Mouse (Mus musculus) lung, postnatal 0 days (tissue): ENCODE results near the gene Arel1. TPM values are rescaled to one million over a fixed set of nuclear protein-coding genes. Genes with fewer than 3 reads are reported as not detected.

ENCODE experiments used
- ATAC-seq: fragments of 200-750 bp; cut with Nextera tagmentation; 2 replicates; pipeline ENCODE4 v1.8.0; 2017; ENCODE audit warnings: moderate library complexity
- DNase-seq: peaks from one replicate; pipeline ENCODE4 v3.0.0-alpha.2; 2016; ENCODE audit warnings: low spot score
- H3K27ac ChIP-seq: fragments of 300-500 bp; sonication (generic); 2 replicates; pipeline ENCODE4 v1.5.1; 2014; ENCODE audit warnings: antibody characterized with exemption, mild to moderate bottlenecking, low read length, mixed read lengths
- H3K27me3 ChIP-seq: fragments of 300-500 bp; sonication (generic); replicated peaks from 2 replicates; pipeline ENCODE4 v1.6.1; 2014; ENCODE audit warnings: low read length, mixed read lengths; ENCODE audit not compliant: insufficient read depth
- H3K36me3 ChIP-seq: fragments of 300-500 bp; sonication (generic); 2 replicates; pipeline ENCODE4 v1.6.1; 2014; ENCODE audit warnings: low read length, mixed read lengths; ENCODE audit not compliant: insufficient read depth
- H3K4me1 ChIP-seq: fragments of 300-500 bp; sonication (generic); 2 replicates; pipeline ENCODE4 v1.6.1; 2014; ENCODE audit warnings: antibody characterized with exemption, low read depth, low read length, mixed read lengths; ENCODE audit not compliant: insufficient read depth
- H3K4me2 ChIP-seq: fragments of 300-500 bp; sonication (generic); replicated peaks from 2 replicates; pipeline ENCODE4 v1.6.1; 2014; ENCODE audit warnings: low read depth, mild to moderate bottlenecking, low read length, moderate library complexity, mixed read lengths
- H3K4me3 ChIP-seq: fragments of 300-500 bp; sonication (generic); 2 replicates; pipeline ENCODE4 v1.5.1; 2014; ENCODE audit warnings: low read depth, low read length
- H3K9ac ChIP-seq: fragments of 300-500 bp; sonication (generic); replicated peaks from 2 replicates; pipeline ENCODE4 v1.6.1; 2014; ENCODE audit warnings: low read depth, mild to moderate bottlenecking
- H3K9me3 ChIP-seq: fragments of 300-500 bp; sonication (generic); 2 replicates; pipeline ENCODE4 v1.6.1; 2016; ENCODE audit warnings: low read length, mixed read lengths
- CTCF ChIP-seq: IDR thresholded peaks from 2 replicates; pipeline ENCODE4 v1.5.1; 2016; ENCODE audit warnings: antibody characterized with exemption, mild to moderate bottlenecking
- EP300 ChIP-seq: IDR thresholded peaks from 2 replicates; pipeline ENCODE4 v1.6.1; 2016; ENCODE audit warnings: antibody characterized with exemption, mild to moderate bottlenecking, control low read depth
- WGBS: fragments of 180-500 bp; shearing (Covaris S2); extraction: QIAGEN DNeasy Blood & Tissue Kit; methylation state at CpG from one replicate; pipeline ENCODE4 v1.1.7; 2014; 5-methylcytosine and 5-hydroxymethylcytosine counted together
- polyA plus RNA-seq: library from polyadenylated mRNA; unstranded; fragments of >200 nt; fragmentation: Nextera tagmentation; extraction: Ambion mirVana; gene quantifications from 2 replicates; pipeline ENCODE4 v1.2.1, GENCODE M21; 2015

Arel1 gene
- polyA plus RNA-seq, 1 experiment from 2014 or later: 7.3 TPM

DNA sequence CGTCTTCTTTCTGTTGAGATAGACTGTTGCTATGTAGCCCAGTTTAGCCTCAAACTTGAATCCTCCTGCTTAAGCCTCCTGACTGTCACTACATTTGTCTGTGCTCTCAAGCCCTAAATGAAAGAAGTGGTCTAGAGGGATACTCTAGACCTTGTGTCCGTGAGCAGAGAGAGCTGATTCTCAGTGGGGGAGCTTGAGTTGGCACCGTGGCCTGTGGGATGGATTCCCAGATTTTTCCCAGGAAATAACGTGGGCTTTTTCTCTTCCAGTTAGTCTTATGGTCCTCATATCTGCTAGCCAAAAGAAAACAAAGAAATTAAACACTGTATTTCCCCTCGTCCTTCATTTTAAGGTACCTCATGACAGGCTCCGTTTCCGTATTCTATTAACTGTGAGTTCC is 70.4 kb downstream of the Arel1 start:
- Histone ChIP-seq H3K9me3 (no peaks in the 10 kb centered on the region), H3K27ac (no peak overlapping the region), H3K4me1 (no peaks in the 10 kb centered on the region), H3K36me3 (no peaks in the 10 kb centered on the region), H3K4me3 (no peak overlapping the region), H3K27me3 (no peaks in the 10 kb centered on the region), H3K4me2 (no peak overlapping the region), H3K9ac (no peak overlapping the region)
- 74% methylated on average over 7 of the region's 7 CpGs for WGBS
- no peak for DNase-seq
- TF ChIP-seq EP300 (no peak), CTCF (no peak)
- no peak for ATAC-seq

DNA sequence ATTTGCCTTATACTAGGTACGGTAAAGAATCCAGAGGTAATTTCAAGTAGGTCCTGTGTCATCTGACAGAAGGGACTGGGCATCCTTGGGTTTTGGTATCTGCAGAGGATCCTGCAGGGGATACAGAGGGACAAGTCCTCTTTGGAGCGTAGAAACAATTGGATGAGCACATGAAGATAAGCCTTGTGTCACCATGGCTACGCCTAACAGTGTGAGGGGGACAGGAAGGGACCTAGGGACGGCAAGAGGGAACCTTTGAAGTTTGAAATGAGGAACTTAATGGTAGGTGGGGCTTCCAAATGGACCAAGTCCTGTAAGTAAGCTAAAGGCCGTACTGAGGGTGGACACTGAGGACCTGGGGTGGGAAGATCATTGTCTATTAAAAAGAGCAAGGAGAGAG is 73.4 kb downstream of the Arel1 start:
- H3K9me3 ChIP-seq: no peaks in the 10 kb centered on the region
- no peak overlapping the region for H3K27ac ChIP-seq
- DNase-seq (no peak), ATAC-seq (no peak)
- no peaks in the 10 kb centered on the region for H3K36me3 ChIP-seq
- no peak overlapping the region for H3K4me3 ChIP-seq
- no peak overlapping the region for H3K4me2 ChIP-seq
- no peak for TF ChIP-seq CTCF
- no peak for TF ChIP-seq EP300
- no peaks in the 10 kb centered on the region for H3K4me1 ChIP-seq
- no peak overlapping the region for H3K9ac ChIP-seq
- 74% methylated on average over 5 of the region's 5 CpGs for WGBS
- H3K27me3 ChIP-seq: no peaks in the 10 kb centered on the region

DNA sequence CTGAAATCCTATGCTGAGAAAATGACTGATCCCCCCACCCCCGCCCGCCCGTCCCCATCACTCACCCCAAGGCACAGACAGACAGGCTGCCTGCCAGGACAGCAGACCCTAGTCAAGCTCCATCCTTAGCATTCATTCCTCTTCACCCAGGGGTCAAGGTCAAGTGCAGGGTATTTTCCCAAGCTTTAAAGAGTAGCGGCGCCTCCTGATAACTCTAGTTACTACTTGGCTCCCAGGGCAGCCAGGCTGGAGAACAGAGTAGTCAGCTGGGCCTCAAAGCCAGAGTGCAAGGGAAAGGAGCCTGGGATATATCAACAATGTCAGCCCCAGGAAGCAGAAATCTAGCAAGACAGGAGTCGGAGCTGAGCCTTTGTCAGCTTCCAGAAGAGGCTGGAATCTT is 74.5 kb downstream of the Arel1 start:
- ATAC-seq (peak; percentile 77), DNase-seq (peak; percentile 46)
- H3K27ac ChIP-seq: no peak overlapping the region; the same call in 1 of the 2 replicates
- TF ChIP-seq CTCF: no peak
- no peak for TF ChIP-seq EP300
- WGBS: 45% methylated on average over 6 of the region's 6 CpGs
- no peaks in the 10 kb centered on the region for H3K4me1 ChIP-seq
- no peak overlapping the region for H3K4me3 ChIP-seq
- no peak overlapping the region for H3K4me2 ChIP-seq
- H3K9me3 ChIP-seq: no peaks in the 10 kb centered on the region
- no peak overlapping the region for H3K9ac ChIP-seq
- no peaks in the 10 kb centered on the region for H3K36me3 ChIP-seq
- H3K27me3 ChIP-seq: no peaks in the 10 kb centered on the region

DNA sequence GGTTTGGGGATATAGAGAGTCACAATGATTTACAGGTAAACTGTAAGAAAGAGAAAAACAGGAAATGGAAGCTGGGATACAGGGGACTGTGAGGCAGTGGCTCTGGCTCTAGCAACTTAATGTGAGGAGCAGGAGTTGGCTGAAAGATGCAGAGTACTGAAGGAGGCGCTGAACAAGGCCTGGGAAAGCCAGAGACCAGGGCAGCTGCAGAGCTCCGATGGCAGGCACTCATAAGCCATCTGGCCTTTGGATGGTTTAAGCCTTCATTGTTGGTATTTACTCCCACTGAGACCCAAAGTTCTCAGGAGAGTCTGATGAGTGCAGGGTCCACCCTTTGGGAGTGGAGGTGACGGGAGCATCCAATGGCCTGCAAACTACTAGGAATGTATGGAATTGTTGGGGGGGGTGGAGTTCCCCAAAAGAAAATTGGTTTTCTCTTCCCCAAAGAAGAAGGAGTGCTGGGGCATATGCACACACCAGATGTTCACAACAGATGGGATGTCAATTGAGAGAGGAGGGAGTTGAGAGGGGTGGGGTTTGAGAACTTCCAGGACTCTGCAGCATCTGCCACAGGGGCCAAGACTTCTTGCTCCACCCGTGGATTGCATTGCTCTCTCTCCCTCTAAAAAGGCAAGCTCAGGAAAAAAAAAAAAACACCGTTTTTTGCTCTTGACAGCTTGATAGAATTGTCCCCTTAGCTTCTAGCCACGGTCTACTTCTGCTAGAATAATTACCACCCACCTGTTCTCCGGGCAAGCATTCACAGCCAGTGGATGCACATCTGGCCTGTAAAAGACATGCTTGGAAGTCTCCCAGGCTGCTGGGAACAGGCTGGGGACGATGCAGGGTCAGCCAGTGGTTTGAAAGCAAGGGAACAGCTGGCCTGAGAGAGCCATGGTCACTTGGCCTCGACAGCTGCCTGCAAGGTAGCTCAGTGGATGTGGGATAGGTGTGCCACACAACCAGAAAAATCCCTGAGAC is 76.8 kb downstream of the Arel1 start:
- H3K4me1 ChIP-seq: no peaks in the 10 kb centered on the region
- no peak for ATAC-seq
- no peaks in the 10 kb centered on the region for H3K9me3 ChIP-seq
- H3K27me3 ChIP-seq: no peaks in the 10 kb centered on the region
- H3K27ac ChIP-seq: no peak overlapping the region
- DNase-seq: no peak
- no peak overlapping the region for H3K4me3 ChIP-seq
- no peak overlapping the region for H3K9ac ChIP-seq
- TF ChIP-seq CTCF: no peak
- no peak for TF ChIP-seq EP300
- no peaks in the 10 kb centered on the region for H3K36me3 ChIP-seq
- WGBS: 52% methylated on average over 9 of the region's 9 CpGs
- H3K4me2 ChIP-seq: no peak overlapping the region

DNA sequence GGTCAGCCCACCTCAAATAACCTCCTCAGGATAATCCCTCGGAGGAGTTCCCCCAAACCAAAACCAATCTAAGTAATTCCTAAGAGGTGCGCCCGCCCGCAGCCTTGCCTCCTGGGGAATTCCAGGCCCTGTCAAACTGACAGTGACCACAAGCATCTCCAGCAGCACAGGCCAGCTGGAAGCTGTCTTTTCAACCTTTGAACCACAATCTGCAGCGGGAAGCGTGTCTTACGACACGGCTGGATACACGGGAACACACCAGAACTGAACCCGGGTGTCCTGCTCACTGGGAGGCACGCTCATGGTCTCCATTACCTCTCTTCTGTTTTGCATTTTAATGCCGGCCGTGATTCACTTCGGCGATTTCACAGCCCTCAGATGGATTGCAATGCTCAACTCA is 80.4 kb downstream of the Arel1 start:
- DNase-seq: no peak
- no peak overlapping the region for H3K27ac ChIP-seq
- H3K4me1 ChIP-seq: no peaks in the 10 kb centered on the region
- no peak overlapping the region for H3K9ac ChIP-seq
- H3K4me3 ChIP-seq: no peak overlapping the region
- H3K4me2 ChIP-seq: no peak overlapping the region
- H3K9me3 ChIP-seq: no peaks in the 10 kb centered on the region
- no peak for ATAC-seq
- WGBS: 64% methylated on average over 15 of the region's 15 CpGs
- no peaks in the 10 kb centered on the region for H3K36me3 ChIP-seq
- 0 out of 2 replicates have a peak, but pooled peaks cover 3% of the 10 kb centered on the region for H3K27me3 ChIP-seq
- TF ChIP-seq EP300 (no peak), CTCF (no peak)

DNA sequence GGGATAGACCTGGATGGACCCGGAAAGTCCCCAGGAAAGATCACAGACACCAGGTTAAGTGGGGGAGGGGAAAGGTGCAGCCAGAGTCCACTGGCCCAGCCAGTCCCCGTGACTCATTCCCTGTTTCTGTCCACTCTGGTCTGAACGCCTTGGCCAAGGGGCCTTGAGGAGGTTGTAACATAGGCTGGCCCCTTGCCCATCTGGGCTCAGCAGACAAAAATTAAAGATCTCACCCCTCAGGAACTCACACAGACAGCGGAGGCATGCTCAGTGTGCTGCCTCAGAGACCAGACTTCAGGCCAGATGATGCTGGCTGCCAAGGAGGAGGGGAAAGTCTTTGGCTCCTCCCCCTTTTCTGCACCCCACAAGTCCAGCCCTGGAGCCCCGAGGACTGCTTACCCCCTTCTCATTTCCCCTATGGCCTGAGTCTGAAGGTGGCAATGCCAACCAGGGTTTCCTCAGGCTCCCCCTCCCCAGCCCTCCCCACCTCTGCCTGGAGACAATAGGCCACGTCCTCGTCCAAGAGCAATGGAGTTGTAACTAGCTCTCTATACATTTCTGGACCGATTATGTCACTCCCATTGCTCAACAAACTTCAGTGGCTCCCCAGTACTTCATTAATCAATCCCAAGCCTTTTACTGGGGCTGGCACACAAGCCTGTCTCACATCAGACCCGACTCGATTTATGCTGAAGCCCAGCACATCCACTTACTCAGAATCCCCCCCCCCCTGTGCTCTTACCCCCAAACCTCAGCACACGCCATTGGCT is 85.4 kb downstream of the Arel1 start:
- 39% methylated on average over 11 of the region's 11 CpGs for WGBS
- peak; percentile 91 for ATAC-seq
- no peak overlapping the region for H3K4me2 ChIP-seq

More for the DNA sequence above, 85.4 kb downstream of the Arel1 start:
- DNase-seq: peak; percentile 90
- no peaks in the 10 kb centered on the region for H3K36me3 ChIP-seq
- H3K27ac ChIP-seq: peak overlapping the region; percentile 43; the same call in 1 of the 2 replicates
- H3K4me3 ChIP-seq: no peak overlapping the region
- H3K9ac ChIP-seq: no peak overlapping the region
- H3K27me3 ChIP-seq: 0 out of 2 replicates have a peak, but pooled peaks cover 3% of the 10 kb centered on the region
- TF ChIP-seq CTCF (no peak), EP300 (no peak)
- no peaks in the 10 kb centered on the region for H3K9me3 ChIP-seq
- H3K4me1 ChIP-seq: no peaks in the 10 kb centered on the region
